Mouse (Mus musculus) 3T3-L1 (cell line): ENCODE measurements around the gene Kiz.

Source experiments
- DNase-seq: peaks from one replicate; pipeline ENCODE4 v3.0.0-alpha.2; 2015; ENCODE audit warnings: low read depth, low spot score

The Kiz gene

DNA sequence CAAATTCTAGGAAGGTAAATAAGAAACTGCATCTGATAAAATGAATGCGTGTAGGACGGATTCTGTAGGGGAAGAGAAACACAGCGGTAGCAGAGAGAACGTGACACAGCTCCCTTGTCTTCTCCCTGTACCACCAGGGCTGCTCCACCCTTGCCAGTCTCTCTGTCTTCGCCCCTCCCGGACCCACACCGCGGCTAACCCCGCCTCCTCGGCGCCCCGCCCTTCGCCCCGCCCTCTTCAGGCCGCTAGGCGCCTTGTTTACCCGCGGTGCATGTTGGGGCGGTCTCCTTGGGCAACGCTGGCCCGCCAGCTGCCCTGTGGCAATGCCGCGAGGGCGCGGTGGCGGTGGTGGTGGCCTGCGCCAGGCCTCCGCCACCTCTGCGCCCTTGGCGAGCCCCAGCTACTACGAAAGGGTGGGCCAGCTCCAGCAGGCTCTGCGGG, at the start of gene Kiz:
Kiz (plus strand) TSS at position 266 of the 441 bp plus-strand sequence.
- DNase-seq = peak; percentile 96

DNA sequence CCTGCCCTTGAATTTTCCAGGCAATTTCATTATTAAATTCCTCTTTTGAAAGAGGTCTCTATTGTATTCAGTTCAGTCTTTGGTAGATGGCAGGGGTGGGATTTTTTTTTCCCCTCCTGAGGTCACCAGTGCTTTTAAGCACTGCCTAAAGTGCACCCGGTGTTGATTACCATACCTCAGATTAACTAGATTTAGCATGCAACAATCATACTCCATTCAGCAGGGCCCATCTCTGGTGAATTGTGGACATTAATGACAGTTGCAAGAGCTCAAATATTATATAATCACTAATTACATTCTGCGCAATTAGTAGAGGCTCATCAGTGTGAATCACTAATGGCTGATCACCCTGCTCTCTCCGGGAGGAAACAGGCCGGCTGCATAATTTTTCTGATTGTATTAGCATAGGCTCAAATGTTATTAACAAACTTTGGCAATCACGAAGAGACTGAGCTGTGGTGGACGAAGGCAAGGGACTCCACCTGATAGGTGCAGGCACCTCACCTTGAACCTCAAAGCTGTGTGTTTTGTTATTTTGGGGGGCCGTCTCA, 45.9 kb upstream of the Kiz start:
- DNase-seq = no peak

DNA sequence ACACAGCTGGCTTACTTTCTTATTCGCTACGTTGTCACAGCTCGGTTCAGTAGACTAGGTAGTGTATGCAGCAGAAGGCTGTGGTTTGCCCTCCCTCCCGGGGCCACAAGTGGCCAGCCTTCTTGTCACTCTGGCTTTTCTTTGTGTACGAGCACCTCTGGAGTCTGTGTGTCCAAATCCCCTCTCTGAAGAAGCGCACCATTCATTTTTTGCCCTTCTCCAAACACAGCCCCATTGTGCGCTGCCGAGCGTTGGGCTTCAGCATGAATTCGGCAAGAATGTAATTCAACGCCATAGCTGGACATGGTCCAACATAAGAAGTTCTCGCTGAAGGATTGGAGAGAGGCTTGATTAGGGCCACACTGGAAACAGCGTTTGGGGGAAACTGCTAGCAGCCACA, 45.0 kb upstream of the Kiz start:
- no peak for DNase-seq

DNA sequence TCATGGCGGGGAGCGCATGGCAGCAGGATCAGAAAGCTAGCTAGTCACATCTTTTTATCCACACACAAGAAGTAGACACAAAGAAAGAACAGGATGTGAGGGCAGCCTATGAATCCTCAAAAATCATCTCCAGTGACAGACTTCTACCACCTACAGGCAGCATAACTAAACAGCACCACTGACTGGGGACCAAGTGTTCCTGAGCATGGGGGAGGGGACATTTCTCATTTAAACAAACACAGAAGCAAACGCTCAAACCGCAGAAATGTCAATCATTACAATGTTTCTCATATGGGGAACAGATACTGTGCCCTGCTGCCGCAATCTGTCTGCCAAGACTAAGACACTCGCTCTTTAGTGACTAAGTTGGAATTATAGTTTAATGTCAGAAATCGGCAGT, 40.7 kb upstream of the Kiz start:
- peak; percentile 61 for DNase-seq

DNA sequence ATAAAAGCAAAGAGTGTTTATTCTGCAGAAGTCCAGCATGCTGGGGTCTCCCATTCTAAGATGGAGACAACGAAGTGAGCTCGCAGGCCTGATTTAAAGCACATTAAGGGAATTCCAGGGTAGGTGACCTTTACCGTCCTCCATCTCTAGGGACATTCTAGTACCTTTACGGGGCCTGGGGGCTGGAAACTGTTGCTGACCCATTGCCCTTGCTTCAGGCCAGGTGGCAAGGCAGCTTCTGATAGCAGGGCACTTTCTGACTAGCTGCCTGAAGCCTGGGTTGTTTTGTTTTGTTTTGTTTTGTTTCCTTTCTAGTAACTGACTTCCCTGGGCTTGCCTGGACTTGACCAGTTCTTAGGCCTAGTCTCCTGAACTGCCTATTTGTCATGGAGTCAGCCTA, 36.6 kb upstream of the Kiz start:
- DNase-seq = no peak

DNA sequence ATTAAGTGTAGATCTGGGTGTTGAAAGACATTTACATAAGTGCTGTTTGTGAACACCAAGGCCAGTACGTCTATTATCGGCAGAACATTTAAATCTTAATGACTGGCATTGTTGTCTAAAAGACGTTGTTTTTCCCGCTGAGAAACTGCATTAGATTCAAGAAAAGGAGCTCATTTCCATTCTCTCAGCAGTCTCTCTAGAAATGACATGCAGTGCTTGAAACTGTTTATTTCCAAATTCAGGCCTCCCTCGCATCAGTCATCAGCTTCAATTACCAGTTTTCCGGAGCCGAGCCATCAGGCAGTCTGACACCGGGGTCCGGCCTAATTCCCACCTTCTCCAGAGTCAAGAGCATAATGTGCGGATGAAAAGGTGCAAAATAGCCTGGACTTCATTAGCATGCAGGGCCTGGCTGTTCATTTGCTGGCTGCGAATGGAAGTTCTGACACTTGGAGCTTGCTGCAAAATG, 32.1 kb upstream of the Kiz start:
- no peak for DNase-seq

DNA sequence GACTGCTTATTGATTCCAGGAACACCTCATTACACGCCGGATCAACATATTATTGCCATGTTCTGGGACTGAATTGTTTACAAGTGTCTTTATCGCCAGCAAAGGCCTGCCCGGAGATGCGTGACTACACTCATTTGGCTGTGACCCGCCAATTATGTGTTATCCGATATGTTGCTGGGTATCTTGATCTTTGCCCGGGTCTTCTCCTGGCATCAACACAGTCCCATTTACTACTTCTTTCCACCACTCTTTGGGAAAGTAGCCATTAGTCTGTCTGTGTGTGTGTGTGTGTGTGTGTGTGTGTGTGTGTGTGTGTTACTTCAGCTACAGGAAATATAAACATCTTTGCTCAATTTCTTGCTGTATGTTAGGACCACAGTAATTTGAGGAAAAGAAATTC, 31.6 kb upstream of the Kiz start:
- DNase-seq = no peak

DNA sequence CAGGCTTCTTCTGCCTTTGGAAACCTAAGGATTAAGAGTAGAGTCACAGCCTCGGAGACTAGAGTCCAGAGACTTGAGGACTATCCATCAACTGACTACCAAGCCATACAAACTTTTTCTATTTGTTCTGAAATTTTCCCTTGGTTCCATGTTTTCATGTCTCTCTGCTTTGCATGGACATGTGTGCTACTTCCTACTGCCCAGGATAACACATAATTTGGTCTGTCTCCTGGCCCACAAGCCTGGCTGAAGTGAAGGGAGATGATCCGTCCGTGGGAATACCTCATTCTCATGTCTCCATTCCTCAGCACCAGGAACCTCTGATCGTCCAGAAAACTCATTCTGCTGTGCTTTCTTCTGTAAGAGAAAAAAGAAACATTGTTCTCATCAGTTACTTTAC, 27.7 kb upstream of the Kiz start:
- no peak for DNase-seq

DNA sequence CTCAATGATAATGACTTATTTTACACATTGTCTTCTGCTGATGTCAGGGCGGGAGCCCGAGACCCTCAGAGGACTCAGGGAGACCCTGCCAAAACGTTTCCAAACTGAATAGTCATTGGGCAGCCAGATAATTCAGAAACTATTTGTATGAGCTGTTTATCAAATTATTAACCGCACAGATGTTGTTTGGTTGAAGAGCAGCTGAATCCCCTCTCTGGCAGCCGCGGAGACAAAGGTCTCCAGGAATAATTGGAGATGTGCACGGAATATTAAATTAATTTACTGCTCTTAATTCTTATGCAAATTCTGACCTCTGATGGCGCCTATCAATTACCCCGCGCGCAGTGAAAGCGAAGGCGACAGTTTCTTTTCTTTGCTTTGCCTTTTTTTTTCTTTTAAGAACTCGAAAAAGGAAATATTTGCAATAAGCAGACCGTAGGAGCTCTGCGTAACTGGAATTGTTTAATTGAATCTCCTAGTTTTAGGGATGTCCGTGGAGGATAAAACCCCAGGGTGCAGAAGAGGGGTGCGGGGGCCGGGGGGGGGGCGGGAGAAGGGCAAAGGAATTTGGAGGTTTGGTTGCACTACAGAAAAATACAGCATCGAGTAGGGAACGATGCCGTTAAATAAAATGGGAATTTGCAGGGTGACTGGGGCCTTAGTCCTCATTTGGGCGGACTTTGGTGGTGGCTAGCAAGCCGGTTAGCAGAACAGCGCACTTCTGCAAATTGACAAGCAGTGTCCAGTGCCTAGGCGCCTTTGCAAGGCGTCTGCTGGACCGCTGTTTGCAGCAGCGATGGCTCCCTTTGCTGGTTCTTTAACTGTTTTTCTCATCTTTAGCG, 22.2 kb upstream of the Kiz start:
- no peak for DNase-seq

DNA sequence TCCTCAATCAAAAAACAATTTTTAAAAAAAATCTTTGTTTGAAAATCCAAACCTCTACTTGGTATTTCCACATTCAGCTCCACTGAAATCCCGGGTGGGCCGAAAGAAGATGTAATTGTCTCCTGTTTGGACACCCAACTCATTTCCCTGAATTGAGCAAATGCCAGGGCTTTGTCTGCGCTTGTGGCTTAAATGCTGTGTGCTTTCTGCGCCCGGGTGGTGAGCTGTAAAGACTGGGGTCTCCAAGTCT, 21.7 kb upstream of the Kiz start:
- DNase-seq = no peak

DNA sequence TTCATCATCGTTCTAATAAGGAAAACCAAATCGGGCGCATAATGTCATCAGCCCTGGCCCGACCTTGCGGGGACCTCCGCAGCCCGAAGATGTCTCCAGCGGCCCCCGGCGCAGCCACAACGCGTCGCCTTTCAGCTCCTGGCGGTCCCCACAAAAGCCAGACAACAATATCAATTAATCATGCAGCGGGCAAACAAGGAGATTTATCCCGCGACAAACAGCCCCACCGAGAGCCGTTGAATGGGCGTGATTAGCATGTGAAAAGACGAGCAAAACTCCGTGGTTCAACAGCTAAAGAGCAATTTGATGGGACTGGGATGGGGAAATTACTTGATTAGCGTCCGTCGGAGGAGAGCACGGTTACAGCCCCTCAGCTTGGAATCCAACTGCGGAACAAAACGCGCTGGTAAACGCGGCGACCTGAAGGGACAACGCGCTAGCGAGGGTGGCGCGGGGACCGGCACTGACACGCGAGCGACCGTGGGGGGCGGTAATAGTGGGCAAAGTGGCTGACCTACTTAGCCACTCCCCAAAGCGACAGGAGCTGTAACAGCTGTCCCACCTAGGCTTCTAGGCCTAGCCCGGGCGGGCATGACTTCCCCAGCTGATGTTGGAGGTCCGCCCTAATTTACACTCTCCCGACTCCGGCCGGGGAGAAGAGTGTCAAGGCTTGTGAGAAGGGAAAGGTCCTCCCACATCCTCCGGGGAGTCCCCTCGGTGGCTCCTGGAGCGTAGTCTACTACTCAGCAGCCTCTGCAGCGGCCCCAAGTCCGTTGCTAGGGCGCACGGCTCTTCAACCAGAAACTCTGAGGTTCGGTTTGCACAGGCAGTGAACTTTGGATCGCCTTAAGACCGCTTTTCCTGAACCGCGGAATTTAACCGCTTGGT, 21.1 kb upstream of the Kiz start:
- DNase-seq = no peak

DNA sequence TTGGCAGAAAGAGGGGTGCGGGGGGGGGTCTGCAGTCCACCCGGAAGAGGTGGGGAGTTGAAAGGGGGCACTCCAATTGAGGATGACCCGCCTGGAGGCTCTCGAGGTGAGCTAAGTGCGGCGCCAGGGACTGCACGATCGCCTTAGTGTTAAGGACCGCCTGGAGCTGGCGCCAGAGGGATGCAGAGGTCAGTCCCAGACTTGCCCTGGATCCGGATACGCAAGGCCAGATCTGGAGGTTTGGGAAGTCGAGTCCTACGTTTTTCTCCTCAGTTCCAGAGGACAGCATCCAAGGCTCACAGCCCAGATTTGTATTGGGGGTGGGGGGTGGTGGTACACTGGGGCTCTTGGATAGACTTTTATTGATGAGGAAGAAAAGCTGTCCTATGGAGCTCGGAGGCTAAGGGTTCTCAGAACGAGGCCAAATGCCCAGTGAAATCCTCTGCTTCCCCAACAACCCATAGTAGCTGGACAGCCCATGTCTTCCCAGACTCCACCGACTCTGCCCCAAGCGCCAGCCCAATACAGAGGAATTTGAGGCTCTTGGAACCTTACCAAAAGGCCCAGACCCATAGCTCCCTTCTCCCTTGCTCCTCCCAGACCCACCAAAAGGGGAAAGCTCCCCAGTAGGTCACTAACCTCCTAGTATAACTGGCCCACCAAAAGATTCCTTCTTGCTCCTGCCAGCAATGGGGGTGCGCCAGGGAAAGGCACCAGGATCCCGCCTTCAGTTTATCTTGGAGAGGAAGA, 20.2 kb upstream of the Kiz start:
- no peak for DNase-seq

DNA sequence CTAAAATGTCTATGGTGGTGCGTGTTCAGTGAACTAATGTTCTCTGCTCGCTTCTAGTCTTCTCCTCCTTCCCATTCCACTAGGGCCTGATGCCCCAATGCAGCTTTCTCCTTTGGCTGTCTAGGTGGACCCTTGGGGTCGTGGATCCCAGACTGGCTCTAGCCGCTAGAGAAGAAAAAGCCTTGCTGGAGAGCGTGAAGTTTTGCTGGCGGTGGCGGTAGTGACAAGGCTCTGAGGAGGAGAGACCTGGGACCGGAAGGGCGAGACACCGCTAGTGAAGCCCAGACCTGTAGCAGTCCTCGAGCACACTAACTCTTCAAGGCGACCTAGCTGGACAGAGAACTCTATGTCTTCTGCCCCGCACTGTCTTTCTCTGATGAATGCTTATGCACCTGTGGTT, 19.4 kb upstream of the Kiz start:
- DNase-seq = no peak

DNA sequence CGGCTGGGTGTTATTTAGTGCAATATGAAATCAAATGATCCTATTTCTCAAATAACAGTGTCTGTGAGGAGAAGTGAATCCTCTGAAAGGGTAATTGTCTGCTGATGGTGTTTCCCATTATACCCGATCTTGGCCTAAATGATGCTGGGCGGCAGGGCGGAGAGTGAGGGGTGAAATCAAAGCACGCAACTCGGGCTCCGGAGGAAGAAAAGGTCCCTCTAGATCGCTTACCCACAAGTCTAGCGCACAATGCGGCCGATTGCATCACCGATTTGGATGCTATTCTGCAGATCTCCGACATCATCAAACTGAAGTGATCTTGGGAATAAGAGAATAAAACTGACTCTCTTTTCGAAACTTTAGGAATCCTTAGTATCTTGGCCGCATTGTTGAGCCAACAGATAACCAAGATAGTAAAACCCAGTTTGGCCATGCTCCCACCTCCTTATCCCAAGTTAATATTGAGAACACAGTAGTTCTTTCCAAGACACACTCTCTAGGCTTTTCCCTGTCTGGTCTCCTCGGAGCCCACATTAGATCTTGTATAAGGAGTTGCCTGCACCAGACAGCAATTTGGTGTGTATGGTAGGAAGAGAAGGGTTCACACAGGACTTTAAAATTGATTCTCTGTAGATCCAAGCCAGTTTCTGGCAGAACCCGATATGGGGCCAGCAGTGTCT, 18.7 kb upstream of the Kiz start:
- DNase-seq = no peak

DNA sequence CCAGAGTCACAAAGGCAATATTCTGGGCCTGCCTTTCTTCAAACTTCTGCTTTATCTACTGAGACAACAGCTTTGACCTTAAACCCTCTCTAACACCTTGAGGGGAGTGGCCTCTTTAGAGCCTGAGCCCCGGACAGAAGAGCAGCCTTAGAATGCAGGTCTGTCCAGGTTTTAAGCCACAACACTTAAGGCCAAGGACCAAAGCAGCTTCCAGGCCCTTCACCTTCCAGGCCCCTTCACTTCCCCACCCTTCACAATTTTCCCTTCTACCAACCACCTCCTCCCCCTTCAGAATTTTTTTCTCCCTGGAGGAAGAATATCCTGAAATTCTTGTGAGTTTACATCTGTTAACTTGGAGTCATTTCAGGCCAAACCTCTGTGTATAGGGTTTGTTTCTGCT, 18.0 kb upstream of the Kiz start:
- DNase-seq = no peak

DNA sequence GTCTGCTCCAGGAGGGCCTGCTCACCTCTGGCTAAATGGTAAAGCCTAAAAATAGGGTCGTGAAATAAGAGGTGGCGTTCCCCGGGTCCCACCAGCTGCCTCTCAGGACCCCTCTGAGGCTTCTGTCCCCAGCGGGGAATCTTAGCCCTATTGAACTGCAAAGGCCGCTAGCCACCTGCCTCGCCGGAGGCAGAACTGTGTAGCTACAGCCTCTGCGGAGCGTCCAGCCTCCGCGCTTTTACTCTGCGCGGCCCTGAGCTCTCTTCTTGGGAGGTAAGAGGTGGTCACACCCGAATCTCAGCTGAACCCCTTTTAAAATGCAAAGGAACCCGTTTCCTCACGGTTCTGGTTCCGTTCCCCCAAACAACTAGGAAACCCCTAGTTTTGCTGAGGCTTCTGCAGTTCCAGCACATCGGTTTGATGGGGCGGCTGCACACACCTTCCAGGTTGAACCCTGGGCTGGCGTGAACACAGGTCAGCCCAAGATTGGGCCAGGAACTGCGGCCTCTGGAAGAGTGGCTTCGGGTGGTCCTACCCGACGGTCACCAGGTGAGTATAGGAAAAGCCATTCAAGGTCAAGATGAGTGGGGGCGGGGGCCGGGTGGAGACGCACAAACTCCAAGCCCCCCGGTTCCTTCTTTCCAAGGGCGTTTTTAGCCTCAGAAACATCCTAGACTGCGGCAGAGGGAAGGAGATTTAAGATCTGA, 16.9 kb upstream of the Kiz start:
- no peak for DNase-seq

DNA sequence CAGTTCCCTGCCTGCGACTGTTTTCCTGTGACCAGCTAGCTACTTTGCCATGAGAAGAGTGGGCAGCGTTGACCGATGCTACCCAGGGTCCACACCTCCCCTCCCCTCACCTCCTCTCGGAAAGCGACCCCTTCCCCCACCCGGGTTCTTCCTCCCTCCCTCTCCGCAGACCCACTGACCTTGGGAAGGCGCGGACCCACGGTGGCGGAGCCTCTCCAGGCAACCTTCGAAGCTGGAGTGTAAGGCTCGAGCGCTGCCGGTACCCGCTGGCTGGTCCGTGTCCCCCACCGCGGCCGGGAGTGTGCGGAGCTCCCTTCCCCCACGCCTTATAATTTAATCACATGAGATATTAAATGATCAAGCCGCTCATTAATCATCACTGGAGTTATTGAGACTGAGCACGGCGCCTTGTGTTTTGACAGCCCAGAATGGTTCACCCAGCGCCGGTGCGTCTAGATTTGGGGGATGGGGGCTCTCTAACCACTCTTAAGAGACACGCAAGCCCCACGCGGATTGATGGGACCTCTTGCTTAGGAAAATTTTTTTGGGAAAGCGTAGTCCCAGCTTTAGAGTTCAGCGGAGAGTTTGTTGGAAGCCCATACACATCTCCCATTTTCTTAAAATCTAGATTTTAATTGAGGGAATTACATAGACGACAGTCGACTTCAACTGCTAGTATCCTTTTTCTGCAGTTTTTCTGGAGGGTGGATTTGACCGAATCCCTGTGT, 16.2 kb upstream of the Kiz start:
- no peak for DNase-seq

DNA sequence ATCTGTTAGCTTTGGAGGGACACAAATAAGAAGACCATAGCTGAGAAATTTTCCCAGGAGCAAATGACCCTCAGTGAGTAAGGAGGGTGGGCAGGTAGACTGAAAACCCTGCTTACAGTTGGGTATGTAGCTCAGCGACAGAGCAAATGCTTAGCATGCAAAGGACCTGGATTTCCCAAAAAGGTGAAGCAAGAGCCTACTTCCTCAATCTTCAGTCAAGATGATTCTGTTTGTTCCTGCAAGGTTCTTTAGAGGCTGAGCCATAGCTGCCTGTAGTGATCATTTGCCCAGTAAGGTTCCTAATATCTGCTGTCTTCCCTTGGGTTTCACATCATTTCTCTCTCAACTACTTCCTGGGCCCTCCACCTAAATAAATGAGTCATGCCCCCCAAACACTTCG, 7.8 kb upstream of the Kiz start:
- DNase-seq = no peak

DNA sequence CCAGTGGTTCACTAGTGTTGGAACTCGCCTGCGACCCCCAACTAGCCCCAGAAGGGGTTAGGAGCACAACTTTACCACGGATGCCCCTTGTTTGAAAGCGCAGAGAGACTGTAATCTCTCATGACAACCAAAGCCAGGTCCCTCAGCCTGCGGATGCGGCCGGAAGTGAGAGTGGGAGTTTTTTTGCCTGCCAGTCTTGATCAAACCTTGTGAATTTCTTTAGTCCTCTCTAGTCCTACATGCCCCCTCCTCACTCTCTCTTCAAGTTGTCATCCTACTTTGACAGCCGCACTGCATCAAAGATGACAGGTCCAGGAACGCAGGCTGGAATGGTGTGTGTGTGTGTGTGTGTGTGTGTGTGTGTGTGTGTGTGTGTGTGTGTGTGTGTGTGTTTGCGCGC, 456 bp downstream of the Kiz start:
- peak; percentile 55 for DNase-seq

DNA sequence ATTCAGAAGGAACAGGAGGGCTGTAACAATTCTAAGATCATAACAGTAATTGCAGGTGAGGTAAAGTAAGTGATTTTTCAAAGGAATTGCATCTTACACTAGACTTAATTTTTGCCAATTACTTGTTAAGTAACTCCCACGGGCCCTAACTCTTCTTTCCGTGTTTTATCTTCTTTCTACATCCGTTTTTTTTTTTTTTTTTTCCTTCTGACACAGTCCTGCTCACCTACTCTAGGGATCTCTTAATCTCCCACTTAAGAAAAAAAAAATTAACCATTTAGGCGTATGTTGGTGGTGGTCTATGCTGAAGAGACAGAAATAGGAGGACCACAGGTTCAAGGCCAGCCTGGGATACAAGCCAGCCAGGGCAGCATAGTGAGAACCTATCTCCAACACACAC, 1.2 kb downstream of the Kiz start:
- no peak for DNase-seq
